Mouse (Mus musculus): ENCODE results near the gene Xpo6. TPM values are rescaled to one million over a fixed set of nuclear protein-coding genes. Genes with fewer than 3 reads are reported as not detected.

The Xpo6 gene
- total RNA-seq, 1 experiment = 92.7 TPM

DNA sequence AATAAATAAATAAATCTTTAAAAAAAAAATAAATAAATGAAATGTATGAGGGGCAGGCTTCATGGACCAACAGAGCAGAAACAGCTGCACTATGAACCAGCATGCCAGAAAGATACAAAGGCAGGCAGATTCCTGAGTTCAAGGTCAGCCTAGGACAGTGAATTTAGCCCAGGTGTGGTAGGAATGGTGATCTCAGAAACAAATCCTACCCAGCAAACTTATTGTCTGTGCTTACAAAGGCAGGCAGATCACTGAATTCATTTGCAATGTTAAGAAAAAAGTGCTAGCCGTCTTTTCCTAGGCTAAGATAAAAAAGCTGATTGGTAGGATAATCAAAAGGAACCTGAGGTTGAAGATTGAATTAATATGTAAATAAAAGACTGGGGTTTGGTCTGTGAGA, 54.1 kb downstream of the Xpo6 start:
- TF ChIP-seq HCFC1 (IDR thresholded peaks at IDR 0.05; ENCODE audit: borderline replicate concordance, insufficient read depth, low read length) (no peak), ZNF384 (IDR thresholded peaks at IDR 0.05; ENCODE audit: low read depth, low read length) (no peak), MAFK (IDR thresholded peaks at IDR 0.05; ENCODE audit: insufficient read depth, low read depth, low read length) (no peak), ZC3H11A (IDR thresholded peaks at IDR 0.05; ENCODE audit: borderline replicate concordance, low read depth, low read length) (no peak), CHD2 (IDR thresholded peaks at IDR 0.05; ENCODE audit: low read depth, low read length) (no peak)
- Histone ChIP-seq H3K4me1 (ENCODE audit: control insufficient read depth in 2 of 2, insufficient read depth in 2 of 2, low read length in 2 of 2, poor library complexity in 1 of 2) (peaks cover 1 to 2% of the 10 kb centered on the region in 2 experiments; a peak in 2 of 4 replicates), H3K36me3 (ENCODE audit: control insufficient read depth, insufficient read depth, low read length, poor library complexity, severe bottlenecking) (peaks cover 9% of the 10 kb centered on the region), H3K9me3 (ENCODE audit: control insufficient read depth, insufficient read depth, low read depth, low read length) (no peaks in the 10 kb centered on the region), H3K4me3 (ENCODE audit: insufficient read depth in 1 of 2, low read depth in 1 of 2, low read length in 2 of 2, poor library complexity in 1 of 2, severe bottlenecking in 1 of 2) (no peak overlapping the region), H3K9ac (ENCODE audit: insufficient read depth, low read depth, low read length, poor library complexity, severe bottlenecking) (no peak overlapping the region), H3K27ac (ENCODE audit: insufficient read depth, low read depth, low read length, poor library complexity, severe bottlenecking) (peak overlapping the region; percentile 59; the same call in 1 of the 2 replicates)
- DNase-seq (ENCODE audit: low read depth, low spot score) = peak; percentile 19
- in situ Hi-C loops (cut with MboI; ENCODE audit: low sequenced_read_pairs in 2 of 2, unreplicated experiment in 2 of 2) = no loop called here

DNA sequence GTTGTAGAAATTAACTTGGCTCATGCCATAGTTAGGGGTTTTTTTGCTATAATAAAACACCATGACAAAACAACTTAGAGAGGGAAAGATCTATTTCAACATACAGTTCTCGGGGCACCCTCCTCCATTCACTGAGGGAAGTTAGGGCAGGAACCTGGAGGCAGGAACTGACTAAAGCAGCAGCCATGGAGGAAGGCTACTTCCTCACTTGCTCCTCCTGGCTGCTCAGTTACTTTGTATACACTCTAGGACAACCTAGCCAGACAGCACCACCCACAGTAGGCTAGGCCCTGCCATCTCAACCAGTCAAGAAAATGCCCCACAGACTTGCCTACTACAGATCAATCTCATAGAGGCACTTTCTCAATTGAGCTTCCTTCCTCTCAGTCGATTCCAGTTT, 55.9 kb downstream of the Xpo6 start:
- TF ChIP-seq ZC3H11A (IDR thresholded peaks at IDR 0.05; ENCODE audit: borderline replicate concordance, low read depth, low read length) (no peak), HCFC1 (IDR thresholded peaks at IDR 0.05; ENCODE audit: borderline replicate concordance, insufficient read depth, low read length) (no peak), ZNF384 (IDR thresholded peaks at IDR 0.05; ENCODE audit: low read depth, low read length) (no peak), MAFK (IDR thresholded peaks at IDR 0.05; ENCODE audit: insufficient read depth, low read depth, low read length) (no peak), CHD2 (IDR thresholded peaks at IDR 0.05; ENCODE audit: low read depth, low read length) (no peak)
- Histone ChIP-seq H3K27ac (ENCODE audit: insufficient read depth, low read depth, low read length, poor library complexity, severe bottlenecking) (no peak overlapping the region; the same call in 1 of the 2 replicates), H3K9me3 (ENCODE audit: control insufficient read depth, insufficient read depth, low read depth, low read length) (no peaks in the 10 kb centered on the region), H3K36me3 (ENCODE audit: control insufficient read depth, insufficient read depth, low read length, poor library complexity, severe bottlenecking) (peaks cover 19% of the 10 kb centered on the region), H3K9ac (ENCODE audit: insufficient read depth, low read depth, low read length, poor library complexity, severe bottlenecking) (no peak overlapping the region), H3K4me1 (ENCODE audit: control insufficient read depth in 2 of 2, insufficient read depth in 2 of 2, low read length in 2 of 2, poor library complexity in 1 of 2) (peaks cover 0 to 2% of the 10 kb centered on the region in 2 experiments; a peak in 1 of 4 replicates), H3K4me3 (ENCODE audit: insufficient read depth in 1 of 2, low read depth in 1 of 2, low read length in 2 of 2, poor library complexity in 1 of 2, severe bottlenecking in 1 of 2) (no peak overlapping the region)
- in situ Hi-C loops (cut with MboI; ENCODE audit: low sequenced_read_pairs in 2 of 2, unreplicated experiment in 2 of 2) = no loop called here
- no peak for DNase-seq (ENCODE audit: low read depth, low spot score)

DNA sequence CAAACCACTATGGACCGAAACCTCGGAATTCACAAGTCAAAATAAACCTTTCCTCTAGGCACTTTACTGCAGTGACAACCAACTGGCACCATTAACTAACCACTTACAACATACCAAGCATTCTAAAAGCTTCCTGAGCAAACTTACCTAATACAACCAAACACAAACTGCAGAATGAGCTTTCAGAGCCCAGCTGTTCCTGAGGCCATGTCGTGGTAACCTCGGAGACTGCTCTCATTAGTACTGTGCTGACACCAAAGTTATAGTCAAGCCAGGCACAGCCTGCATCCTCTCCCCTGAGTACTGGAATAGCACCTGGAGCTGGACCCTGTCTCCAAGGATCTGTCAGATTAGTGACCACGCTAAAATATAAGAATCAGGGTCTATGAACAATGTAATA, 62.5 kb downstream of the Xpo6 start:
- no peaks in the 10 kb centered on the region for H3K4me1 ChIP-seq (ENCODE audit: control insufficient read depth in 2 of 2, insufficient read depth in 2 of 2, low read length in 2 of 2, poor library complexity in 1 of 2)
- no peak for DNase-seq (ENCODE audit: low read depth, low spot score)
- in situ Hi-C loops (cut with MboI; ENCODE audit: low sequenced_read_pairs in 2 of 2, unreplicated experiment in 2 of 2) = no loop called here
- peaks cover 21% of the 10 kb centered on the region for H3K36me3 ChIP-seq (ENCODE audit: control insufficient read depth, insufficient read depth, low read length, poor library complexity, severe bottlenecking)
- TF ChIP-seq CHD2 (IDR thresholded peaks at IDR 0.05; ENCODE audit: low read depth, low read length) = no peak
- no peak overlapping the region for H3K9ac ChIP-seq (ENCODE audit: insufficient read depth, low read depth, low read length, poor library complexity, severe bottlenecking)
- no peak overlapping the region for H3K27ac ChIP-seq (ENCODE audit: insufficient read depth, low read depth, low read length, poor library complexity, severe bottlenecking)
- H3K9me3 ChIP-seq (ENCODE audit: control insufficient read depth, insufficient read depth, low read depth, low read length) = no peaks in the 10 kb centered on the region
- no peak overlapping the region for H3K4me3 ChIP-seq (ENCODE audit: insufficient read depth in 1 of 2, low read depth in 1 of 2, low read length in 2 of 2, poor library complexity in 1 of 2, severe bottlenecking in 1 of 2)

DNA sequence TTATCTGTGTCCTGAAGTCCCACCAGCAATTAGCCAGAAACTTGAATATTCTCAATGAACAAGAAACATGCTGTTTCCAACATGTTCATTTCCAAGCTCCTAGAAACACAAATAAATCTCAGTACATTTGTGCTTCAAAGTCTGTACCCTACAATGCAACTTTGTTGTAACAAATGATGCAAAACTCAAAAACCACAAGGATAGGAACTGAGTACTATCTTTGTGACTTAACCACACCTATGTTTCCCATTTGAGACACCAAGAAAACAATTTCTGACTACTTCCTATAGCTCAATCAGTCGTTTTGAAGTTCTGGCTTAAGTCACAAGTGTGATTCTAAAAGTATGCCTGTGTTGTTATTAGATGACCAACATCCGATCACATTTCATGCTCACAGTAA, 64.9 kb downstream of the Xpo6 start:
- no peak overlapping the region for H3K9ac ChIP-seq (ENCODE audit: insufficient read depth, low read depth, low read length, poor library complexity, severe bottlenecking)
- H3K4me1 ChIP-seq (ENCODE audit: control insufficient read depth in 2 of 2, insufficient read depth in 2 of 2, low read length in 2 of 2, poor library complexity in 1 of 2) = no peaks in the 10 kb centered on the region
- no peak overlapping the region for H3K27ac ChIP-seq (ENCODE audit: insufficient read depth, low read depth, low read length, poor library complexity, severe bottlenecking)
- no peak overlapping the region for H3K4me3 ChIP-seq (ENCODE audit: insufficient read depth in 1 of 2, low read depth in 1 of 2, low read length in 2 of 2, poor library complexity in 1 of 2, severe bottlenecking in 1 of 2)
- peaks cover 18% of the 10 kb centered on the region for H3K36me3 ChIP-seq (ENCODE audit: control insufficient read depth, insufficient read depth, low read length, poor library complexity, severe bottlenecking)
- no peak for DNase-seq (ENCODE audit: low read depth, low spot score)
- TF ChIP-seq CHD2 (IDR thresholded peaks at IDR 0.05; ENCODE audit: low read depth, low read length) (no peak), HCFC1 (IDR thresholded peaks at IDR 0.05; ENCODE audit: borderline replicate concordance, insufficient read depth, low read length) (no peak), ZNF384 (IDR thresholded peaks at IDR 0.05; ENCODE audit: low read depth, low read length) (no peak), MAFK (IDR thresholded peaks at IDR 0.05; ENCODE audit: insufficient read depth, low read depth, low read length) (no peak), ZC3H11A (IDR thresholded peaks at IDR 0.05; ENCODE audit: borderline replicate concordance, low read depth, low read length) (no peak)
- in situ Hi-C loops (cut with MboI; ENCODE audit: low sequenced_read_pairs in 2 of 2, unreplicated experiment in 2 of 2) = no loop called here
- no peaks in the 10 kb centered on the region for H3K9me3 ChIP-seq (ENCODE audit: control insufficient read depth, insufficient read depth, low read depth, low read length)

DNA sequence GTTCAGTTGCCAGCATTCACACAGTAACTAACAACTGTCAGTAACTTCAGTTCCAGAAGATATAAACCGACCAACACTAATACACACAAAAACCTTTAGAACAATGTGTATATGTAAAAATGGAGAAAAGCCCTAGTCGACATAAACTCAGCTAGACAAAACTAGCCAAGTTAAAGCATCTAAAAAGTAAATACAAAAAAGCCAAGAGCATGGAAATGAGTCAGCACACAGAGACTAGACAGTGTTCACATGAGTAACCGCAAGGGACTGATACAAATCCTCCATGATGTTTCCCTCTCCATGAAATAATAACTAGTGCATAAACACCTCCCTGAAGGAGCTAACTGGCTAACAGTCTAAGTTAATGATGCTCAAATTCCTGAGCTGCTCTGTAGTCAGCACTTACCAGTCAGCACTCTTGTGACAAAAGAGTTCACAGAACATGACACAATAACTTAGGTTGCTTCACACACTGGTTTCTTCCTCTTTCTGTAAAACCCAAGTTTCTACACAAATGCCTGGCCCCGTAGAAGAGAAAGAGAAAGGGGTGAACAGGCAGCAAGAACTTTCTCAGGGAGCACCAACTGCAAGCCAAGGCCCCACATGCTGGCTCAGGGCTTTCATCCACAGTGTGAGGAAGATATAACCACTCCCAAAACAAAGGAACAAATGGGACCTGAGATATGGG, 65.5 kb downstream of the Xpo6 start:
- peaks cover 16% of the 10 kb centered on the region for H3K36me3 ChIP-seq (ENCODE audit: control insufficient read depth, insufficient read depth, low read length, poor library complexity, severe bottlenecking)
- H3K4me3 ChIP-seq (ENCODE audit: insufficient read depth in 1 of 2, low read depth in 1 of 2, low read length in 2 of 2, poor library complexity in 1 of 2, severe bottlenecking in 1 of 2) = no peak overlapping the region
- H3K9me3 ChIP-seq (ENCODE audit: control insufficient read depth, insufficient read depth, low read depth, low read length) = no peaks in the 10 kb centered on the region
- H3K9ac ChIP-seq (ENCODE audit: insufficient read depth, low read depth, low read length, poor library complexity, severe bottlenecking) = no peak overlapping the region
- DNase-seq (ENCODE audit: low read depth, low spot score) = no peak
- H3K4me1 ChIP-seq (ENCODE audit: control insufficient read depth in 2 of 2, insufficient read depth in 2 of 2, low read length in 2 of 2, poor library complexity in 1 of 2) = no peaks in the 10 kb centered on the region
- in situ Hi-C loops (cut with MboI; ENCODE audit: low sequenced_read_pairs in 2 of 2, unreplicated experiment in 2 of 2) = no loop called here
- no peak overlapping the region for H3K27ac ChIP-seq (ENCODE audit: insufficient read depth, low read depth, low read length, poor library complexity, severe bottlenecking)
- no peak for TF ChIP-seq MAFK (IDR thresholded peaks at IDR 0.05; ENCODE audit: insufficient read depth, low read depth, low read length)
- no peak for TF ChIP-seq ZC3H11A (IDR thresholded peaks at IDR 0.05; ENCODE audit: borderline replicate concordance, low read depth, low read length)
- no peak for TF ChIP-seq ZNF384 (IDR thresholded peaks at IDR 0.05; ENCODE audit: low read depth, low read length)
- no peak for TF ChIP-seq HCFC1 (IDR thresholded peaks at IDR 0.05; ENCODE audit: borderline replicate concordance, insufficient read depth, low read length)
- no peak for TF ChIP-seq CHD2 (IDR thresholded peaks at IDR 0.05; ENCODE audit: low read depth, low read length)
